Mouse (Mus musculus): ENCODE measurements at regions not wholly inside any gene's neighbourhood (a gene's known extent, or its start where the extent isn't known, plus 50 kb on each side); places are given as distances from the start of the nearest gene placed in this dataset.

DNA sequence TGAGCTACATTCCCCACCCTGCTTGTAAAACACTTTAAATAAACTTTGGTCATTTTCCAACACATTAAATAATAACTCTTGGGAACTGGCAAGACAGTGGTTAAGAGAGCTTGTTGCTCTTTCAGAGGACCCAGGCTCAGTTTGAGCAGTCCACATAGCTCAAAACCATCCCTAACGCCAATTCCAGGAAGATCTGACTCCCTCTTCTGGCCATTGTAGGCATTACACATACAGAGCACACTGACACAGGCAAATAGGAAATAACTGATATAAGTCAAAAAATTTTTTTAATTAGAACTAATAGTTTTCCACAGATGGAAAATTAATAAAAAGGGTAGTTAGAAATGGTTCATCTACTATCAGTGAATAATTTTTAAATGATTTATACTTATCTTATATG lies 222.6 kb upstream of the Clint1 start:
- TF ChIP-seq CTCF (IDR thresholded peaks at IDR 0.05; ENCODE audit: borderline replicate concordance, insufficient read depth, low read depth, low read length) (0 out of 2 replicates have a peak, but pooled peaks have one; percentile 10), POLR2A (IDR thresholded peaks at IDR 0.05; ENCODE audit: borderline replicate concordance, insufficient read depth, low read length) (no peak)

Data from cerebellum, adult 2 months (tissue).